Mouse (Mus musculus): ENCODE data around the gene Babam1. TPM values are rescaled to one million over a fixed set of nuclear protein-coding genes. Genes with fewer than 3 reads are reported as not detected.

The Babam1 gene
- 74.7 TPM for polyA plus RNA-seq (2014; fragmentation: Illumina TruSeq; extraction: RNeasy Lipid Tissue Mini Kit (QIAGEN cat#74804); ENCODE audit: low read depth, low replicate concordance)

GRCm38 (mm10) chr8:71396639-71397305, at the start of gene Babam1:
Babam1 (plus strand) TSS chr8:71396861.

GRCm38 (mm10) chr8:71366771-71367528, 29.7 kb upstream of the Babam1 start, which contains the start of gene Use1:
Use1 (plus strand) TSS chr8:71366848.

GRCm38 (mm10) chr8:71371236-71371848, 25.3 kb upstream of the Babam1 start, which contains the start of gene Ocel1:
Ocel1 (plus strand) TSS chr8:71371298.

GRCm38 (mm10) chr8:71381421-71381970, 15.2 kb upstream of the Babam1 start, which contains the start of gene Nr2f6:
Nr2f6 (minus strand) TSS chr8:71381960.

DNA sequence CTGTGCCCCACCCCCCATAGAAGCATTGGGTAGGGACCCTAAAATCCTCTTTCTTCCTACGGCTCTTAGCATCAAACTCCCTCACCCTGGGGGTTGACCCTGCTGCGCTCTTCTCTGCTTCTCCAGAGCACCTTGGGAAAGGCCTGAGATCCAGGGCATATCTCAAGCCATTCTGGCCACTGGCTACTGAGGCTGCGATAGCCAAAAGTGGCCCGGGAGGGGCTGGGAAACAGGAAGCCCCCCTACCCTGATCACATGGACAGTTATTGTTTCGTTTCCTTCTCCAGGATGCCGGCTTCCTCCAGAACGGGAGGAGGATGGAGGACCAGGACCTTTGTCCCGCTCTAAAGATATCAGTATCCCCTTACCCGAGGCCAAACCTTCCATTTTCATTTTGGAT, 1.0 kb upstream of the Babam1 start, which contains the start of gene Ushbp1:
Gene Ushbp1 (minus strand): TSS at position 174 of the 400 bp plus-strand sequence.

GRCm38 (mm10) chr8:71405401-71406098, 8.9 kb downstream of the Babam1 start, which contains the start of gene Ankle1:
Ankle1 (plus strand) TSS chr8:71406010.

Other genes starting within 250 kb of the Babam1 start
- gene Myo9b, start 124.1 kb upstream of the Babam1 start, polyA plus RNA-seq (2014; fragmentation: Illumina TruSeq; extraction: RNeasy Lipid Tissue Mini Kit (QIAGEN cat#74804); ENCODE audit: low read depth, low replicate concordance), result 24.4 TPM
- gene Haus8, start 123.9 kb upstream of the Babam1 start, polyA plus RNA-seq (2014; fragmentation: Illumina TruSeq; extraction: RNeasy Lipid Tissue Mini Kit (QIAGEN cat#74804); ENCODE audit: low read depth, low replicate concordance), result 27.6 TPM
- 174 TPM for gene Use1, start 30.0 kb upstream of the Babam1 start, polyA plus RNA-seq (2014; fragmentation: Illumina TruSeq; extraction: RNeasy Lipid Tissue Mini Kit (QIAGEN cat#74804); ENCODE audit: low read depth, low replicate concordance)
- 9.2 TPM for gene Ocel1, start 25.6 kb upstream of the Babam1 start, polyA plus RNA-seq (2014; fragmentation: Illumina TruSeq; extraction: RNeasy Lipid Tissue Mini Kit (QIAGEN cat#74804); ENCODE audit: low read depth, low replicate concordance)
- 35.0 TPM for gene Nr2f6, start 14.9 kb upstream of the Babam1 start, polyA plus RNA-seq (2014; fragmentation: Illumina TruSeq; extraction: RNeasy Lipid Tissue Mini Kit (QIAGEN cat#74804); ENCODE audit: low read depth, low replicate concordance)
- 54.2 TPM for gene Ushbp1, start 1.1 kb upstream of the Babam1 start, polyA plus RNA-seq (2014; fragmentation: Illumina TruSeq; extraction: RNeasy Lipid Tissue Mini Kit (QIAGEN cat#74804); ENCODE audit: low read depth, low replicate concordance)
- gene Ankle1, start 9.1 kb downstream of the Babam1 start, polyA plus RNA-seq (2014; fragmentation: Illumina TruSeq; extraction: RNeasy Lipid Tissue Mini Kit (QIAGEN cat#74804); ENCODE audit: low read depth, low replicate concordance), result not detected
- 21.8 TPM for gene Abhd8, start 66.8 kb downstream of the Babam1 start, polyA plus RNA-seq (2014; fragmentation: Illumina TruSeq; extraction: RNeasy Lipid Tissue Mini Kit (QIAGEN cat#74804); ENCODE audit: low read depth, low replicate concordance)
- gene Mrpl34, start 68.1 kb downstream of the Babam1 start, polyA plus RNA-seq (2014; fragmentation: Illumina TruSeq; extraction: RNeasy Lipid Tissue Mini Kit (QIAGEN cat#74804); ENCODE audit: low read depth, low replicate concordance), result 132 TPM
- 38.0 TPM for gene Dda1, start 72.3 kb downstream of the Babam1 start, polyA plus RNA-seq (2014; fragmentation: Illumina TruSeq; extraction: RNeasy Lipid Tissue Mini Kit (QIAGEN cat#74804); ENCODE audit: low read depth, low replicate concordance)
- 12.2 TPM for gene Ano8, start 89.1 kb downstream of the Babam1 start, polyA plus RNA-seq (2014; fragmentation: Illumina TruSeq; extraction: RNeasy Lipid Tissue Mini Kit (QIAGEN cat#74804); ENCODE audit: low read depth, low replicate concordance)
- 20.3 TPM for gene Gtpbp3, start 91.2 kb downstream of the Babam1 start, polyA plus RNA-seq (2014; fragmentation: Illumina TruSeq; extraction: RNeasy Lipid Tissue Mini Kit (QIAGEN cat#74804); ENCODE audit: low read depth, low replicate concordance)
- 17.7 TPM for gene Plvap, start 114.9 kb downstream of the Babam1 start, polyA plus RNA-seq (2014; fragmentation: Illumina TruSeq; extraction: RNeasy Lipid Tissue Mini Kit (QIAGEN cat#74804); ENCODE audit: low read depth, low replicate concordance)
- not detected for gene Ccdc194, start 128.8 kb downstream of the Babam1 start, polyA plus RNA-seq (2014; fragmentation: Illumina TruSeq; extraction: RNeasy Lipid Tissue Mini Kit (QIAGEN cat#74804); ENCODE audit: low read depth, low replicate concordance)
- gene Bst2, start 140.6 kb downstream of the Babam1 start, polyA plus RNA-seq (2014; fragmentation: Illumina TruSeq; extraction: RNeasy Lipid Tissue Mini Kit (QIAGEN cat#74804); ENCODE audit: low read depth, low replicate concordance), result 48.9 TPM
- 36.1 TPM for gene Mvb12a, start 146.1 kb downstream of the Babam1 start, polyA plus RNA-seq (2014; fragmentation: Illumina TruSeq; extraction: RNeasy Lipid Tissue Mini Kit (QIAGEN cat#74804); ENCODE audit: low read depth, low replicate concordance)
- not detected for gene Tmem221, start 162.0 kb downstream of the Babam1 start, polyA plus RNA-seq (2014; fragmentation: Illumina TruSeq; extraction: RNeasy Lipid Tissue Mini Kit (QIAGEN cat#74804); ENCODE audit: low read depth, low replicate concordance)
- not detected for gene Nxnl1, start 169.7 kb downstream of the Babam1 start, polyA plus RNA-seq (2014; fragmentation: Illumina TruSeq; extraction: RNeasy Lipid Tissue Mini Kit (QIAGEN cat#74804); ENCODE audit: low read depth, low replicate concordance)
- 190 TPM for gene Slc27a1, start 172.0 kb downstream of the Babam1 start, polyA plus RNA-seq (2014; fragmentation: Illumina TruSeq; extraction: RNeasy Lipid Tissue Mini Kit (QIAGEN cat#74804); ENCODE audit: low read depth, low replicate concordance)
- 63.1 TPM for gene Pgls, start 195.3 kb downstream of the Babam1 start, polyA plus RNA-seq (2014; fragmentation: Illumina TruSeq; extraction: RNeasy Lipid Tissue Mini Kit (QIAGEN cat#74804); ENCODE audit: low read depth, low replicate concordance)
- 1.8 TPM for gene Fam129c, start 200.8 kb downstream of the Babam1 start, polyA plus RNA-seq (2014; fragmentation: Illumina TruSeq; extraction: RNeasy Lipid Tissue Mini Kit (QIAGEN cat#74804); ENCODE audit: low read depth, low replicate concordance)
- gene Colgalt1, start 214.1 kb downstream of the Babam1 start, polyA plus RNA-seq (2014; fragmentation: Illumina TruSeq; extraction: RNeasy Lipid Tissue Mini Kit (QIAGEN cat#74804); ENCODE audit: low read depth, low replicate concordance), result 40.4 TPM